Mouse (Mus musculus): ENCODE measurements at regions not wholly inside any gene's neighbourhood (a gene's known extent, or its start where the extent isn't known, plus 50 kb on each side); places are given as distances from the start of the nearest gene placed in this dataset.

GRCm38 (mm10) chr2:30723059-30723587, 80.3 kb downstream of the 1700001O22Rik start:
- WGBS = 12% methylated on average over 10 of the region's 10 CpGs
- H3K36me3 ChIP-seq (replicated peaks) = no peaks in the 10 kb centered on the region
- peak; percentile 61 for DNase-seq (ENCODE audit: low spot score)
- H3K9me3 ChIP-seq = no peaks in the 10 kb centered on the region
- H3K27me3 ChIP-seq (replicated peaks; ENCODE audit: low read depth, poor library complexity, severe bottlenecking) = no peaks in the 10 kb centered on the region; the same call in 1 of the 2 replicates
- H3K4me3 ChIP-seq = peak overlapping the region; percentile 23; the same call in 1 of the 2 replicates
- peak overlapping the region; percentile 99 for H3K27ac ChIP-seq (replicated peaks)
- peaks cover 87% of the 10 kb centered on the region for H3K4me1 ChIP-seq

- H3K4me3 ChIP-seq = peak overlapping the region; percentile 23
- H3K36me3 ChIP-seq (replicated peaks) = no peaks in the 10 kb centered on the region
- DNase-seq (ENCODE audit: low spot score) = peak; percentile 30
- WGBS = 15% methylated on average over 7 of the region's 7 CpGs
- H3K4me1 ChIP-seq = peaks cover 93% of the 10 kb centered on the region
- no peaks in the 10 kb centered on the region for H3K9me3 ChIP-seq
- no peaks in the 10 kb centered on the region; the same call in 1 of the 2 replicates for H3K27me3 ChIP-seq (replicated peaks; ENCODE audit: low read depth, poor library complexity, severe bottlenecking)
- H3K27ac ChIP-seq (replicated peaks) = peak overlapping the region; percentile 99
These were observed 81.0 kb downstream of the 1700001O22Rik start for GRCm38 (mm10) chr2:30722263-30723050.

- Histone ChIP-seq H3K27me3 (replicated peaks; ENCODE audit: low read depth, poor library complexity, severe bottlenecking) (no peaks in the 10 kb centered on the region; the same call in 1 of the 2 replicates), H3K4me3 (peak overlapping the region; percentile 23), H3K36me3 (replicated peaks) (no peaks in the 10 kb centered on the region), H3K27ac (replicated peaks) (peak overlapping the region; percentile 99), H3K4me1 (peaks cover 100% of the 10 kb centered on the region), H3K9me3 (no peaks in the 10 kb centered on the region)
- DNase-seq (ENCODE audit: low spot score) = peak; percentile 85
- 12% methylated on average over 12 of the region's 12 CpGs for WGBS
These were observed 81.8 kb downstream of the 1700001O22Rik start for GRCm38 (mm10) chr2:30721473-30722262.

DNA sequence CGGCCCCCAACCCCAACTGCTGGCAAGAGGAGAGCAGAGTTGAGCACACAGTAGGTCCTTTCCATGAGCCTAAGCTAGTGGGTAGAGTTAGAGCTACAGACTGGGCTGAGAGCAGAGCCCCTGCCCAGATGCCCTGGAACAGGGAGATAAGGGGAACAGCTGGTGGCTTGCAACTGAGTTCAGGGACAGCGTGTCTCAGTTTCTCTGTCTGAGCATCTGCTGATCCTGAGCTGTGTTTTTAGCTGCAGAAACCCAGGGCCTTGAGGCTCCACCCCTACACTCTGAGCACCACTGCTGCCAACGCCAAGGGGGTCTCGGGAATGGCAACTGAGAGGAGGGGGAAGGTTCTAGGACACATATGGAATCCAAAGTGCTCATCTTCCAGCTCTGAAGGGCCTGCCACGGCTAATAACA, 82.4 kb downstream of the 1700001O22Rik start:
- Histone ChIP-seq H3K27me3 (replicated peaks; ENCODE audit: low read depth, poor library complexity, severe bottlenecking) (no peaks in the 10 kb centered on the region; the same call in 1 of the 2 replicates), H3K36me3 (replicated peaks) (no peaks in the 10 kb centered on the region), H3K4me3 (peak overlapping the region; percentile 55; the same call in 1 of the 2 replicates), H3K9me3 (no peaks in the 10 kb centered on the region), H3K4me1 (peaks cover 100% of the 10 kb centered on the region), H3K27ac (replicated peaks) (peak overlapping the region; percentile 99)
- no peak for DNase-seq (ENCODE audit: low spot score)
- WGBS = 67% methylated on average over 5 of the region's 5 CpGs

- 36% methylated on average over 5 of the region's 5 CpGs for WGBS
- Histone ChIP-seq H3K36me3 (replicated peaks) (no peaks in the 10 kb centered on the region), H3K27ac (replicated peaks) (peak overlapping the region; percentile 99), H3K4me3 (peak overlapping the region; percentile 55), H3K4me1 (peaks cover 100% of the 10 kb centered on the region), H3K27me3 (replicated peaks; ENCODE audit: low read depth, poor library complexity, severe bottlenecking) (no peaks in the 10 kb centered on the region), H3K9me3 (no peaks in the 10 kb centered on the region)
- DNase-seq (ENCODE audit: low spot score) = no peak
These were observed 83.2 kb downstream of the 1700001O22Rik start for GRCm38 (mm10) chr2:30720291-30720690.

GRCm38 (mm10) chr2:30719611-30720290, 83.7 kb downstream of the 1700001O22Rik start:
- 23% methylated on average over 8 of the region's 8 CpGs for WGBS
- peak; percentile 53 for DNase-seq (ENCODE audit: low spot score)
- Histone ChIP-seq H3K36me3 (replicated peaks) (no peaks in the 10 kb centered on the region), H3K27ac (replicated peaks) (peak overlapping the region; percentile 99), H3K27me3 (replicated peaks; ENCODE audit: low read depth, poor library complexity, severe bottlenecking) (no peaks in the 10 kb centered on the region), H3K9me3 (no peaks in the 10 kb centered on the region), H3K4me1 (peaks cover 98% of the 10 kb centered on the region), H3K4me3 (peak overlapping the region; percentile 55)

GRCm38 (mm10) chr2:30718741-30719381, 84.6 kb downstream of the 1700001O22Rik start:
- H3K4me3 ChIP-seq = peak overlapping the region; percentile 55
- no peaks in the 10 kb centered on the region for H3K9me3 ChIP-seq
- under 1% methylated on average over 29 of the region's 29 CpGs for WGBS
- no peaks in the 10 kb centered on the region for H3K27me3 ChIP-seq (replicated peaks; ENCODE audit: low read depth, poor library complexity, severe bottlenecking)
- H3K27ac ChIP-seq (replicated peaks) = peak overlapping the region; percentile 99
- peaks cover 94% of the 10 kb centered on the region for H3K4me1 ChIP-seq
- DNase-seq (ENCODE audit: low spot score) = peak; percentile 97
- no peaks in the 10 kb centered on the region for H3K36me3 ChIP-seq (replicated peaks)

- Histone ChIP-seq H3K27me3 (replicated peaks; ENCODE audit: low read depth, poor library complexity, severe bottlenecking) (no peaks in the 10 kb centered on the region), H3K4me1 (peaks cover 94% of the 10 kb centered on the region), H3K36me3 (replicated peaks) (no peaks in the 10 kb centered on the region), H3K4me3 (peak overlapping the region; percentile 55), H3K27ac (replicated peaks) (peak overlapping the region; percentile 99), H3K9me3 (no peaks in the 10 kb centered on the region)
- under 1% methylated on average over 12 of the region's 12 CpGs for WGBS
- peak; percentile 95 for DNase-seq (ENCODE audit: low spot score)
These were observed 85.2 kb downstream of the 1700001O22Rik start for GRCm38 (mm10) chr2:30718329-30718675.

DNA sequence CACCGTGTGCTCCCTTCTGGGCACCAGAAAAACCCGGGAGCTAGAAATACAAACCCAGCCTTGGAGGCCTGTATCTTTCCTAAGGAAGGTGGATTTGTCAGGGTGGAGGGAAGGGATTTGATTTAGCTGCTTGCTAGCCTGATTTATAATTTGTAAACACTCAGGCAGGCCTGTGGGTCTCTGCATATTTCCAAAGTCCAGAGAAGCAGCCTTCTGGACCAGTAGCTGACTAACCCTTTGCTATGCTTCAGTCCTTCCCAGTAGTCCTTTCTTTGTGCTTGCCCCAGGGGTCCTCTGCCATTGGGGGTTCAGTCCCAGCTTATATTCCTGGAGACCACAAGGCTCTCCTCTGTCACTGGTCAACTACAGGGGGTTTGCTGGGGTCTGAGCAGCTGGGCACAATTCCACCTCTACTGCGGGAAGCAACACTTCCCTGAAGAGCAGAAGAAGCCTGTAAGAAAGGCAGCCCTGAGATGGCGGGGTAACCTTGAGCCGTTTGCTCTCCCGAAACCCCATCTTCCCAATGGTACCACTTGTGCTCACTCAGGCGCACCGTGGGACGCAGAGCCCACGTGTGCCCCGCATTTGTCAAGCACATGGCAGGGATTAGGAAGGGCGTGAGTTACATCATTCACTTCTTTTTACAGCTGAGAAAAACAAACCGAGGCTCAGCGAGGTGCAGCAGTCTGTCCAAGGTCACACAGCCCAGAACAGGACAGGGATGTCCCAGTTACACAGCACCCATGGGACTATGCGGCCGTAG, 85.7 kb downstream of the 1700001O22Rik start:
- H3K27ac ChIP-seq (replicated peaks) = peak overlapping the region; percentile 99
- no peak for DNase-seq (ENCODE audit: low spot score)
- 4% methylated on average over 16 of the region's 16 CpGs for WGBS
- no peaks in the 10 kb centered on the region for H3K36me3 ChIP-seq (replicated peaks)
- H3K9me3 ChIP-seq = no peaks in the 10 kb centered on the region
- H3K4me1 ChIP-seq = peaks cover 94% of the 10 kb centered on the region
- no peaks in the 10 kb centered on the region for H3K27me3 ChIP-seq (replicated peaks; ENCODE audit: low read depth, poor library complexity, severe bottlenecking)
- peak overlapping the region; percentile 55 for H3K4me3 ChIP-seq

DNA sequence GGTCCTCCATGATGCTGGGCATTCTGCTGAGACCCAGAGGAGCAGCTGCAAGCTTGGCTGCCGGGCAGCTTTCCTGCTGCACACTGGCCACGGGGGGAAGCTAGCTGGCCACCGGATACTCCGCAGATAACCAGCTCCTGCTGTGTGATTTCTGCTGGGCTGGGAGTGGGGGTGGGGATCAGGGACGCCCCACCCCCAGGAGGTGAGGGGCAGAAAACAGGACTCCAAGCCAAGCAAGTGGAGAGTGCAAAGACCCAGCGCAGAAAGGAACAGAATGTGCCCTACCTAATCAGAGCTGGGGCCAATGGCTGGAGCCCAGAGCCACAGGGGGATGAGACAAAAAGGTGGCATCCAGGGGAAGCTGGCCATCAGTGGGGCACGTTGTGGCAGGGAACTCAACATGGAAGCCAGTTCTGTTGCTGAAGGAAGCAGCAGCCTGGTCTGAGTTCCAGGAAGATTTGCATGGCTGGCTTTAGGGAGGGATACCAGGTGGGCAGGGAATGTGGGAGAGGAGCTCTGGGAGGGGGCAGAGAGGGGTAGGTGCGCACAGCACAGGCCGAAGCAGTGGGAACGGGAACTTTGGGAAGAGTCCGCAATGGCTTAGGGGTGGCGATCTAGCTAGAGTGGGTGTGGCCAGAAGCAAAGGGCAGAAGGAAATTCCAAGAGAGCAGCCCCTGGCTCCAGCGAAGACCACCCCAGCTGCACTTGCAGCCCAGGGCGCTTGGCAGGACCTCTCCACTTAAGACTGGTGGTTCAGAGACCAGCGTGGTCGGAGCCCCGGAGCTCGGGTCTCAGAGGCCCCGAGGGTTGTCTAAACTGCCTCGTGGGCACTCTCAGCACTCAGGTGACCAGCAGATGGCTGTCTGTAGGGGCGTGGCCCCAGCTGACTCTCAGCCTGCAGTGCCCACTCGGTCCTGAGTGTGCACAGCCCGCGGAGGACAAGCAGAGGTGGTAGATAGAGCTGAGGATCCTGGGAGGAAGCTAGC, 86.6 kb downstream of the 1700001O22Rik start:
- H3K4me3 ChIP-seq = peak overlapping the region; percentile 55
- H3K4me1 ChIP-seq = peaks cover 94% of the 10 kb centered on the region
- peak; percentile 88 for DNase-seq (ENCODE audit: low spot score)
- H3K9me3 ChIP-seq = no peaks in the 10 kb centered on the region
- H3K27me3 ChIP-seq (replicated peaks; ENCODE audit: low read depth, poor library complexity, severe bottlenecking) = no peaks in the 10 kb centered on the region
- H3K36me3 ChIP-seq (replicated peaks) = no peaks in the 10 kb centered on the region
- 1% methylated on average over 24 of the region's 24 CpGs for WGBS
- H3K27ac ChIP-seq (replicated peaks) = peak overlapping the region; percentile 99
